Mouse (Mus musculus) liver, embryonic 14.5 days (tissue): ENCODE data around the gene Stat2.
A peak's percentile ranks its signal among the peaks of the same experiment; 100 is the strongest.

ENCODE experiments used
- CTCF ChIP-seq: IDR thresholded peaks from 2 replicates; pipeline ENCODE4 v1.5.1; 2016; ENCODE audit warnings: antibody characterized with exemption, low read depth, control low read depth
- EP300 ChIP-seq: IDR thresholded peaks from 2 replicates; pipeline ENCODE4 v1.6.1; 2016; ENCODE audit warnings: antibody characterized with exemption, low read depth

DNA sequence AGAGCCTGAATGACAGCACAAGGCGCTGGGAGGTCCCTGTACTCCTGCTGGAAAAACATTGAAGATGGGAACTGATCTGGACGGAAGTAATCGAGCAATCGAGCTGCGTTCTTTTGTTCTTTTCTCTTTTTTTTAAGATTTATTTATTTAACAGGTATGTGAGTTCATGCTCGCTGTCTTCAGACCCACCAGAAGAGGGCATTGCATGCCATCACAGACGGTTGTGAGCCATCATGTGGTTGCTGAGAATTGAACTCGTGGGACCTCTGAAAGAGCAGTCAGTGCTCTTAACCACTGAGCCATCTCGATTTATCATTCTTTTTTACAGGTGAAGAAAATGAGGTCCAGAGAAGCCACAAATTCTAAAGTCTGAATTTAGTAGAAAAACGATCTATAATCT lies 57.3 kb downstream of the Stat2 start:
- peak; percentile 47 for TF ChIP-seq CTCF
- no peak for TF ChIP-seq EP300
